Mouse (Mus musculus) gastrocnemius, postnatal 36 days (tissue): ENCODE data around the gene Ifrd2. TPM values are rescaled to one million over a fixed set of nuclear protein-coding genes. Genes with fewer than 3 reads are reported as not detected.
"Not testable (repeated sequence)": the region's sequence is repeated elsewhere in the genome, so short reads cannot be mapped to it uniquely, and the experiment has no call there.

ENCODE experiments used
- DNase-seq, 2 experiments: peaks; one replicate each; pipeline ENCODE4 v3.0.0; 2022
- intact Hi-C: fragments of 180-260 bp; cut with DNase I; formaldehyde crosslinking; loops from one replicate; pipeline ENCODE4 v1.15.1; 2025
- total RNA-seq, 2 experiments: library from RNA; stranded (reverse); gene quantifications; 2 replicates each; pipeline ENCODE4 v1.2.3; 2021

The Ifrd2 gene
- total RNA-seq, 2 experiments from 2014 or later, result 48.2 to 55.8 TPM

DNA sequence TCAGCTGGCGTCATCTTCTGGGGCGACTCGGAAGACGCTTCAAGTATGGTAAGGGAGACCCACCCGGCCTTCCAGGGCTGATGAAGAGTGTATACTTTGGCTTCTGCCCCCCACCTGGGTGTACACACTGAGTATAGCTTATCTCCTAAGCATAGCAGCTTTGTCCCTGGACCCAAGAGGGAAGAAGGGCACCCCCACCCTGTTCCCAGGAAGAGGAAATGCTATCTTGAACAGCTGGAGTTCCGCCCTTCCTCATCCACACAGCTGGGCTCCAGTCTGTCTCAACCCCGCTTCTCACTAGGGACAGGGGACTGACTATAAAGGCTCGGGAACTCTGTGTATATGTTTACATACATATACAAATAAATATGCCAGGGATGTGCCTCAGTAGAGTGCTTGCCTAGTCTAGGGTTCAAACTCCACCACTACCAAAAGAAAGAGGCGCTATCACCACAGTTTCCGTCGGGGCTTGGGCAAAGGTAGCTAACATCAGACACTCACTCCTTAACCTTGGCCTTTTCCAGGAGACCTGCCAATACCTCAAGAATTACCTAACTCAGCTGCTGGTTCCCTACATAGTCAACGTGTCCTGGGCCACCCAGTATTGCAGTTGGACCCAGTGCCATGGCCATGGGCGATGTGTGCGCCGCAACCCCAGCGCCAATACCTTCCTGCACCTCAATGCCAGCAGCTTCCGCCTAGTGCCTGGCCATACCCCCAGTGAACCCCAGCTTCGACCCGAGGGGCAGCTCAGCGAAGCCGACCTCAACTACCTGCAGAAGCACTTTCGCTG lies 15.7 kb upstream of the Ifrd2 start:
- DNase-seq, result no peak
- intact Hi-C loops, result no loop called here

- no peak for DNase-seq
- intact Hi-C loops, result no loop called here
Measured at GRCm38 (mm10) chr9:107572327-107572662, 15.1 kb upstream of the Ifrd2 start.

DNA sequence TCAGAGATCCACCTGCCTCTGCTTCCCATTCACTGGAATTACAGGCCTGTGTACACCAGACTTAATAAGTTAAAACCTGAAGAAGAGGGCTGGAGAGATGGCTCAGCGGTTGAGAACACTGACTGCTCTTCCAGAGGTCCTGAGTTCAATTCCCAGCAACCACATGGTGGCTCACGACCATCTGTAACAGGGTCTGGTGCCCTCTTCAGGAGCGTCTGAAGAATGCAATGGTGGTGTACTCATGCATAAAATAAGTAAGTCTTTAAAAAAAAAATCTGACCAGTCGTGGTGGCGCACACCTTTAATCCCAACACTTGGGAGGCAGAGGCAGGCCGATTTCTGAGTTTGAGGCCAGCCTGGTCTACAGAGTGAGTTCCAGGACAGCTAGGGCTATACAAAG lies 13.7 kb upstream of the Ifrd2 start:
- intact Hi-C loops, DNase-seq: not testable (repeated sequence)

DNA sequence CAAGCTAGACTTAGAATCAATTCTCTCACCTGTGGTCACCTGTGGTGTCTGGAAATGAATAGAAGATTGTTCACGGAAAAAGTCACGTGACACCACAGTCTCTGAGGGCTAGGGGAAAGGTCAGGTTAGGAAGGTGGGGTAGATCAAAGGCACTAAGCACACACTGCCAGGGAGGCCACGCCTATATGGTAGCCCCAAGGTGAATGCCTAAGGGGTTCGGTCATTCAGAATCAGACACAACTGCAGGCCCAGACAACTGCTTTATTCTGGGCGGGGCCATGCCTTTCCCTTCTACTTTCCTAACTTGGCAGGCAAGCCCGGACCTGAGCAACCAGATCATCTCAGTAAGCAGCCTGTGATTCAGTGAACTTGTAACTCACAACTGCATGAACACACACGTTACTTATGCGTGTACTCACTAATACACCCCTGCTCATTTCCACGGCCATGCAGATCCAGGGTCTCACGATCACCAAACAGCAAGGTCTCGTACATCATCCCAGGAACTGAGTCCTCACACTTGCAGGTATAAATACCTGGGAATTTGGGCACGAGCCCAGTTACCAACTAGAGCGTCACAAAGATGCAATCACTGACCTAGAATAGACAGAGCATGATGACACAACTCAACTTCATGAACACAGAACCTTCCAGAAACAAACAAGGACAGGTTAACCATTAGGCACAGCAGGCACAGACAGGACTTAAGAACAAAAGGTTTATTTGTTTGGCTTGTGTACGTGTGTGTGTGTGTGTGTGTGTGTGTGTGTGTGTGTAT lies 11.7 kb upstream of the Ifrd2 start:
- intact Hi-C loops, result no loop called here
- no peak for DNase-seq

- DNase-seq, result peak; percentile 77 to 85
- intact Hi-C loops, result no loop called here
Measured at GRCm38 (mm10) chr9:107576357-107577107, 10.9 kb upstream of the Ifrd2 start, which contains the start of gene Hyal1. Gene Hyal1 (plus strand): TSS chr9:107576927.

- no peak for DNase-seq
- intact Hi-C loops, result no loop called here
Measured at GRCm38 (mm10) chr9:107577871-107578270, 9.6 kb upstream of the Ifrd2 start.

GRCm38 (mm10) chr9:107578587-107578986 lies 8.9 kb upstream of the Ifrd2 start, which contains the start of gene Naa80:
Gene Naa80 (plus strand): TSS chr9:107578887.
- DNase-seq, result no peak
- intact Hi-C loops, result no loop called here

DNA sequence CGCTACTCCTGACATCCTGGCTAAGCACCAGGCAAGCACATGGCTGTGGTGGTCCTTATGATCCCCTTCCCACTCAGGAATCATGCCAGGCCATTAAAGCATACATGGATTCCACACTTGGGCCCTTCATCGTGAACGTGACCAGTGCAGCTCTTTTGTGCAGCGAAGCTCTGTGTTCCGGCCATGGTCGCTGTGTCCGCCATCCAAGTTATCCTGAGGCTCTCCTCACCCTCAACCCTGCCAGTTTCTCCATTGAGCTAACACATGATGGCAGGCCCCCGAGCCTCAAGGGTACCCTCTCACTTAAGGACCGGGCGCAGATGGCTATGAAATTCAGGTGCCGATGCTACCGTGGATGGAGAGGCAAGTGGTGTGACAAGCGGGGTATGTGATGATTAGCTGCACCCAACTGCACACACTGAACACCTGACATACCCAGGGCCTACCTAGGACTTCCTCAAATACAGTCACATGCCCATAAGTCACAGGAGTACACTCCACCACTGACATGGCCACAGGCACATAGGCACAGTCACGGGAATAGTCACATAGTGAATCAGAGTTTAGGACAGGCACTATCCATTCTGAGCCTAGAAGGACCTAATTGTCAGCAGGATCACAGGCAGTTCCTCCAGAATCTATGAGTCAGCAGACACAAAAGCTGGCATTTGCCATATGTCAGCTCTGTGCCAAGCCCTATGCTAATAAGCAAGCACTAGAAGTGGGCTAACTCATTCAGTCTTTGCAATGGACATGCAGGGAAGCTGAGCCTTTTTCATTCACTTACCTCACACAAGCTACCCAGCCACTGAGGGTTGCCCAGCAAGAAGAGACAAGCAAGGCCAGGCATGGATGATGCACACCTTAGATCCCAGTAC lies 8.2 kb upstream of the Ifrd2 start:
- intact Hi-C loops, result no loop called here
- no peak for DNase-seq

DNA sequence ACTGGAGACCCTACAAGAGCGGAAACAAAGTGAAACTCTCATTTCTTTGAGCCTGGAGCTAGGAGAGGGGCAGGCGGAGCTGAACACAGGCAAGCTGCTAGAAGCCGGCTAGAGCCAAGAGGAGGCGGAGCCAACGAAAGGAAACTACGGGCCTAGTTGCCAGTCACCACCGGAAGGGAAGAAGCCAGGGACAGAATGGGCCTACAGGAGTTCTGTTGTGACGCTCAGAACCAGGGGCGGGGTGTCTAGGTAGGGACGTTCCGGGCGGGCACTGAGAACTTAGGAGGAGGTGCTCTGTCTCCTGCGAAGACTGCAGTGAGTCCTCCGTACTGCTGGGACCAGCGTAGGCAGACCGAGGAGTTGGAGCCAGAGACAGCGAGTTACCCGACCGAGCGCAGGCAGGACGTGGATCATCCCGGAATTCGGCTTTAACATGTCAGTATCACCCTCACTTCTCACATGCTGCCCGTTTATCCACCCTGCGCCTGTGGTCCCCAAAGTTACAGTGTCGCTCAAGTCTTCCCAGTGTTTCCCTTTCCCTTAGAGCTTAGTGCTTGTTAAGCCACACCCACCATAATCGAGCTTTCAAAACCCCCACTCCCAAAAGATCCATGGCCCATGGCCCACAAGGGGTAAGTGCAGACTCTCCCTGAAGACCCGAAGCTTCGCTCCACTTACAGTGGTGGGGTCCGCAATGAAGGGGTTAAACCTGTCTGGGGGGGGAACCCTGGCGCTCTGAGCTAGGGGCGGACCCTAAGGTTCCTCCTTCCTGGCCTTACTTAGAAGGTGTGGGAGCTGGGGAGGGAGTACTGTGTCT lies 6.7 kb upstream of the Ifrd2 start, which contains the start of gene Hyal3:
TSS of gene Hyal3 (plus strand) at position 318 of the 817 bp plus-strand sequence.
- DNase-seq, result peak; percentile 82 to 86
- intact Hi-C loops, result no loop called here

GRCm38 (mm10) chr9:107581584-107581983 lies 5.9 kb upstream of the Ifrd2 start:
- DNase-seq, result no peak
- intact Hi-C loops, result no loop called here

DNA sequence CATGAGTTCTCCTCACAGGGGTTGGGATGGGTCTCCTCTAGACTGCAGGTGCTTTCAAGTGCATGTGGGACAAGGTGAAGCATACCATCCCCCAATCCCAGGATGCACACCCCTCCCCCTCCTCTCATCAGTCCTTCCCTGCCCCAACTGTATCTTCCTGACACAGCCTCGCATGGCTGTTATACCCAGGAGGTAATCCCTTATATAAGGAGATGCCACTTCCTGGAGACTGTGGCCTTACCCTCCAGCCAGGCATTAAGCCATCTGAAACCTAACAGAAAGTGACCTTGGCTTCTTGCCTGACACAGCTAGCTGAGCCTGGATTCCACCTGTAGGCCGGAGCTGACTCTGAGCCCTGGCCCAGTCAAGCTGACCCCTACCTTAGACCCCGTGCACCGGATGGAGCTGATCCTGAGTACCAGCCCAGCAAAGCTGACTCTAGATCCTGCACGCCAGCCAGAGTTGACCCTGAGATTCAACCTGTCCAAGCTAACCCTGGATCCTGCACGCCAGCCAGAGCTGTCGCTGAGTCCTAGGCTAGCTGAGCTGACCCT lies 4.9 kb upstream of the Ifrd2 start:
- intact Hi-C loops, result no loop called here

GRCm38 (mm10) chr9:107583174-107583573 lies 4.3 kb upstream of the Ifrd2 start:
- no peak for DNase-seq
- intact Hi-C loops, result no loop called here

More for the DNA sequence above, 4.9 kb upstream of the Ifrd2 start:
- no peak for DNase-seq

DNA sequence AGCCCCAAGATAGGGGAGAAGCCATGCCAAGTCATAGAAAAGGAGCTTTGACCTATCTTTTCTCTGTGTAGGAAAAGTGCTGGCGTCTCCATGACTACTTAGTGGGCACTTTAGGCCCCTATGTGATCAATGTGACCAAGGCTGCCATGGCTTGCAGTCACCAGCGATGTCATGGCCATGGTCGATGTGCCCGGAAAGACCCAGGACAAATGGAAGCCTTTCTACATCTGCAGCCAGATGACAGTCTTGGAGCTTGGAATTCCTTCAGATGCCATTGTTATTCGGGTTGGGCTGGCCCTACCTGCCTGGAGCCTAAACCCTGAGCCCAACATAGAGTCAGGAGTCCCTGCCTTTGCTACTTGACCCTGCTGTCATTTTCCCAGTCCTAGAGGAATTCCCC lies 938 bp upstream of the Ifrd2 start:
- intact Hi-C loops, result no loop called here
- no peak for DNase-seq

DNA sequence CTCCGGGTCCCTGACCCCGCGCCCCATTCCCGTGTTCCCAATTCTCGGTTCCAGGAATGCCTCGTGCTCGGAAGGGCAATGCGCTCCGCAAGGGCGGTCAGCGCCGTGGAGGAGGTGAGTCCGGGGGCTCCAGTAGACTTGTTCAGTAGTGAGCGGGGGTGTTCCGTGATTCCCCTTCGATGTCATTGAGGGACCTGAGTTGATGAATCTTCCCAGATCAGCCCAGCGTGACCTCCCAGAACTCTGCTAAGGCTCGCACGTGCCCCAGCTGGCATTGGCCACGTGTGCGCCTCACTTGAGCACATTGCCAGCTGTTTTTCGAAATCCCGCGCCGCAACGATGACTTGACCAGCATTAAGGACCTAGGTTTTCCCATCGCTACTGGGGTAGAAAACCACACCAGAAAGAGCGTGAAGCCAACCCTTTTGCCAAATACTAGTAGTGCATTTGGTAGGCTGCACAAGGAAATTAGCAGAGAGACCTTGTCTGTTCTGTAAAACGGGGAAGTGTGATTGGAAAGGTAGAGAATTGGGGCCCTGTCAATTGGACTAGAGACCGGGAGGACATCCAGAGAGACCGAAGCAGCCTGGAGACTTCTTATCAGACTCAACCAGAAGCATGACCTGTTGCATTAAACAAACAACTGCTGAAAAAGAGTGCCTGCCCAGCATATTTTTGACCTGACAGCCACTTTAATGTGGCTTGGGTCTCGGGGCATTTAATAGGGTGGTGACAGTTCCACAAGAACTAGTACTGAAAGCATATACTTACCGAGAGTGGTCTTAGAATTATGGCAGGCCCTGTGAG lies 594 bp downstream of the Ifrd2 start:
- DNase-seq, result no peak
- intact Hi-C loops, result no loop called here

DNA sequence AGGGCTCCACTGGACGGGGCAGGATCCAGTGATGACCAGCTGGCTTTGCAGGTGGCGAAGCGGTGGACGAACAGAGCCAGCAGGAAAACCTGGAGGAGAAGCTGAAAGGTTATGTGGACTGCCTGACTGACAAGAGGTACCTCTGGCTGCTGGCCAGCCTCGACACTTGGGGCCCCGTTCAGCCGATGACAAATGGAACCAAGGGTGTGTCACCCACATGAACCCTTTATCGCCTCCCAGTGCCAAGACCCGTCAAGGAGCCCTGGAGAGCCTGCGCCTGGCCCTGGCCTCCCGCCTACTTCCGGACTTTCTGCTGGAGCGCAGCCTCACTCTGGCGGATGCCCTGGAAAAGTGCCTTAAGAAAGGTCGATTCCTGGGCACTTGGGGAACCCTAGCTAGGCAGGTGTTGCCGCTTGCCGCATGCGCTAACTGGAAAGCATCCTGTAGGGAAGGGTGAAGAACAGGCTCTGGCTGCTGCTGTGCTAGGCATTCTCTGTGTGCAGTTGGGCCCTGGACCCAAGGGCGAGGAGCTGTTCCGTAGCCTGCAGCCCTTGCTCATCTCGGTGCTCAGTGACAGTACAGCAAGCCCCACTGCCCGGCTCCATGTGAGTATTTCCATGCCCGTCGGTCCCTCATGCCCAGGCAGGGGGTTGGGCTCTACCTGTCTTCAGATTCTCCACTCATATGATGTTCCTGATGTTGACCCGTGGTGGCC lies 2.8 kb downstream of the Ifrd2 start:
- intact Hi-C loops, result no loop called here
- peak; percentile 61 to 67 for DNase-seq

- DNase-seq, result no peak
- intact Hi-C loops, result no loop called here
Measured at GRCm38 (mm10) chr9:107590773-107591060, 3.3 kb downstream of the Ifrd2 start.

DNA sequence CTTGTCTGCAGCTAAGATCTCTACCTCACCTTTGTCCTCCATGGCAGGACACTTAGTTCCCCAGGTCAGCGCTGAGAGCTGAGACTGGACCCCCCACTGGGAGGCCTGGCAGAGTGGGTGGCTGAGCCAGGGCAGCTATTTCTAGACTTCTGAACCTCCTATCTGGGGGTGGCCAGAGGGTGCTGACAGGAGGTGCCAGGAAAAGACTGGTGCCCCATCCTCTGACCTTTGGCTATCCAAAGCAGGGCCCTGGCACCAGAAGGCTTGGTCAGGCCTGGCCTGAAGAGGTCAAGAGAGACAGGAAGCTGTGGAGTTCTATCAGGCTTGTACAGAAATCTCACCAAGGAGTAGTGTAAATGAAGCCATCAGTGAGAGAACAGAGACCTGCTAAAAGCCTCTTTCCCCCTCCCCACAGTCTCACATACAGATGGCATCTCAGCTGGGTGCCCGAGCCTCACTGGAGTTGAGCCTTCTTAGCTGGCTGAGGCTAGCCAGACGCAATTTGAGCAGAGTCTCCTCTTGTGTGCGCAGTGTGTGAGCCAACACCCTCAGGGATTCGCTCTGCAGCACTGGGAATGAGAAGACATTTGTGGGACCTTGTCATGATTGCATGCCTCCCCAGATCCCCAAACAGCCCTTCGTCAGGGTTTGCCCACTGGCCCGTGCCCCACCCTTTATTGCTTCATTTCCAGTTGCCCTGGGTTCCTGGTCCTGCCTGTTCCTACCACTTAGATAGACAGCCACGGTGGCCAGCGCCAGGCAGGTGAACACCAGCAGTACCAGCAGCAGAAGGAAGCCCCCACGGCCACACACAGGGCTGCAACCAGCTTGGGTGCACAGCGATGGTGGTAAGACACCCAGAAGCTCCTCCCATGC lies 5.9 kb downstream of the Ifrd2 start:
- DNase-seq, result peak in 1 of 2 experiments; percentile 59
- intact Hi-C loops, result no loop called here
